Mouse (Mus musculus): ENCODE results near the gene Pcgf5.
A peak's percentile ranks its signal among the peaks of the same experiment; 100 is the strongest.

The Pcgf5 gene

DNA sequence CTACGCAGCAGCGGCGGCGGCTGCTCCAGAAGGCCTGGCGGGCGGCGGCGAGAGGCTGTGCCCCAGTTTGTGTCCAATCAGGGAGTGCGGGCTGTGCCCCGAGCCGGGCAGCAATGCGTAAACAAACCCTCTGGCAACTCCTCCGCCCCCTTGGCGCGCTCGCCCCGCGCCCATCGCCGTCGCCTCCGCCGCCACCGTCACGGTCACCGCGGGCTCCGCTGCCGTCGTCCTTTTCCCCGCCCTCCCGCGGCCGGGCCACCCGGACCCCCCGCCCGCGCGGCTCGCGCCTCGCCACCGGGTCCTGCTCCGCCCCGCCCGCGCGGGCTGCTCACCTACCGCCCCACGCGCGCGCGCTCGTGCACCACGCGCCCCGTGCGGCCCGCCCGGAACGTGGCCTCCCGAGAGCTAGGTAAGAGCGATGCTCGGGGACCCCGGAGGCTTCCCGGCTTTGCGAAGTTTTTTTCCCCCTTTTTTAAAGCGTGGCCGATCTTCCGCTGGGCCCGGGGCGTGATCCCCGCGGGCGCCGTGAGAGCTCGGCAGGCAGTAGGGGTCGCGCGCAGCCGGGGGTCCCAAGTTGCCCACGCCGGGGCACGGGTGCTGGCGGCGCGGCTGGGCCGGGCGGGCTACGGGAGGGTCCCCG is at the start of gene Pcgf5:
TSS of gene Pcgf5 (plus strand) at position 149 of the 640 bp plus-strand sequence.
- DNase-seq (ENCODE audit: low read depth, low spot score) = no peak

DNA sequence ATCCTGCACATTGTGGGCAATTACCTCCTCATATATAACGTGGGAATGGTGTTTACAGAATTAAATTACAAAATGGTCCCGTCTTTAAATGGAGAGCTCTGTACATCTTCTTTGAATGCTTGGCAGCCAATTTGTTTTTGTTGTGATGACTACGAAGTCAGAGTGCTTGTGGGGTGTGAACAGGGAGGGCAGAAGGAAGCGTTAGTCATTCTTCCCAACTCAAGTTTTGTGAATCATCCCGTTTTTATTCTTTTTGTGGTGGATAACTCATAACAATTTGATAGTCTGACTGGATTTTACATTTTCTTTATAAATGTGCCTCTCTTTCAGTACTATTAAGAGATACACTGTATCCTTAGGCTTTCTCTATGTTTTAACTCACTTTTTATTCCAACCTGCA is 42.6 kb upstream of the Pcgf5 start:
- DNase-seq (ENCODE audit: low read depth, low spot score) = no peak

DNA sequence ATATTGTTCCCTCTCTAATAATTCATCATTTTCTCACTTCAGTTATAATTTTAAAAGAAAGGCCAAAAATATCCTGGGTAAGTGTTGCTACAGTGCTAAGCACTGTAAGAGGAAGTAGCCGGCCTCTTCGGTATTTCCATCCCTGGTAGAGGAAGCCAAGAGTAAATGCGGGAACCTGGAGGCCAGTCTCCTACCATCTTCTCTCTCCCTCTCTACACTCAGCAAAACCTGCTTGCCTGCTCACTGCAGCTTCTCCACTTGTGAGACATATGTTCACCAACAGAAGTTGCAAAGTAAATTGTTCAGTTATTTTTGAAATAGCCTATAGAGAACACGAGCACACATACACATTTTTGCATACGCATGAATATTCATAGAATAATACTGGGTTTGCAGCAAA is 34.1 kb upstream of the Pcgf5 start:
- DNase-seq (ENCODE audit: low read depth, low spot score) = no peak

DNA sequence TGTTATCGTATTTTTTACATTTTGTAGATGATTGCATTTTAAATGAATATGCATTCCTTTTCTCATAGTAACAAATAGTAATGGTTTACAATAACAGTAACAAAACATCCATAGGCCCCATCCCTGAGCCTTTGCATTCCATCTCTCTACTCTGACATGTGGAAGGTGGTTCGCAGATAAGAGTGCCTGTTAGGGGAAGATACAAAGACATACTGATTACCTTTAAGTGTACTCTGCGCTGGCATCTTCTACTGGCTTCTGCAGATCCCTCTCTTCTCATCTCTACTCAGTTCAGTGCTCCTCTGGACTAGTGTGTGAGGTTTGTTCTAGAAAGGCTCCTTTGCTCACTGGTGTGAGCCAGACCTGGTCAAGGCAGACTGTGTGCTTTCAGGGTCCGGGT is 28.4 kb upstream of the Pcgf5 start:
- peak; percentile 9 for DNase-seq (ENCODE audit: low read depth, low spot score)

DNA sequence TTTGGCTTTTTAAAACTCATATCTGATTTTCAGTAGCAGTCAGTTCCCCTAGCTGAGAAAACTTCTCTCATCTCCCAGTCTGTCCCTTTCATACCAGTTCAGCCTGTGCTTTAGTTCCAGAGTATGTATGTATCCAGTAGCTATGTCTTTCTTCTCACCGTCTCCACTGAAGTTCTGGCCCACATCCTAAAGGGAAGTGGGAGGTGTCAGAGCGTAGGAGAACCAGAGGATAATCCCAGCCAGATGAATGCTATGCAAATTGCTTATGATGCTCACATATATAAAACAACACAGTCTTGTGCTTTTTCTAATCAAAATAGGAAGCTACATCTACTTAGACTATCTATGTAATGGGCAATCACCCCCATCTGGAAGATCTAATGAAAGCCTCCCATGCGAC is 27.0 kb upstream of the Pcgf5 start:
- no peak for DNase-seq (ENCODE audit: low read depth, low spot score)

DNA sequence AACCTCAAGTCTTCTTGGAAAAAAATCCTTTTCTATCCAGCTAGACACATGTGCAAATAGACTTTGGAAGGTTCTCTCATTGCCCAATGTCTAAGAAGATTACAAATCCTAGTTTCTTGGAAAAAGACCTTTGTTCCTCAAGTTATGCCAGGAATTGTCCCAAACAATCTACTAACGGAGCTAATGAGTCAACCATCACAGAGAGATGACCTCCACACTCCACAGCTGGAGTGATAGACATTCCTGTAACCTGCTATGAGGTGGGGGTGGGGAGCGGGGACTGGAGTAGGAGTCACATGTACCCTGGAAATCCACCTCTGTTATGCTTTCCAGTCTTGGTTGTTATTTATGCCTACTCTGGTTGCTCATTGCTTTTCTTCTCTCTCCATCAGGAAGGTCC is 24.8 kb upstream of the Pcgf5 start:
- no peak for DNase-seq (ENCODE audit: low read depth, low spot score)

DNA sequence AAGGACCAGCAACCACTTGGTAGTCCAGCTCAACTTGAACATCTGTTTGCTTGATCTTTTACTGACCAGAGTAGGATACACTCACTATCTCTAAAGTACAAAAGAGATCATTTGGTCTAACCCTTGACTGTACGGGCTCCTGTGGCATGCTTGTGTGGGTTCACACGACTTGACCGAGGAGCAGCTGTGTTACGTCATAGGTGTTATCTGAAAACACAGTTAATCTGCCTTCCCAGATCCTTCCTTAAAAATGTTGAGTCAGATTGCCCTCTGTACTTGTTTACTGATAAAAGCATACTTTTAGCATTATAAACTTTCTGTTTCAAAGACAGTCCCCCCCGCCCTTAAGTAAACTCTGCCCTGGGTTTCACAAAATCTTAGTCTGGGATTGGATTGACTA is 19.4 kb upstream of the Pcgf5 start:
- DNase-seq (ENCODE audit: low read depth, low spot score) = no peak

DNA sequence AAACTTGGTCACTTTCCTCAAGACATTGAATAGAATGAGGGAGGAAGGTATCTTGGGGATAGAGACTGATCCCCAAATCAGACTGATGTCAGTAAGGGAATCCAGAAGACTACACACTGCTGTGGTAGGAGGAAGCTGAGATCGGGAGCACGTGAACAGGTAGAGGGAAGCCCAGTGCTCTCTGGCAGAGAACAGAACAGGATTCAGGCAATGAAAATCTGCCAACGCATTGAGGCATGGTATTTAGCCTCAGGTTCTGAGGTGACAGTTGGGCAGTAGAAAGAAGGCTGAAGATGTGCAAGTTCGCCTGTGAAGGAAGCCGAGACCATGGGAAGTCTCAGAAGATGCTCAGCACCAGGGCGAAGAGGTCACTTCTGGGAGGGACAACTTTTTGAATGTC is 733 bp upstream of the Pcgf5 start:
- DNase-seq (ENCODE audit: low read depth, low spot score) = no peak

DNA sequence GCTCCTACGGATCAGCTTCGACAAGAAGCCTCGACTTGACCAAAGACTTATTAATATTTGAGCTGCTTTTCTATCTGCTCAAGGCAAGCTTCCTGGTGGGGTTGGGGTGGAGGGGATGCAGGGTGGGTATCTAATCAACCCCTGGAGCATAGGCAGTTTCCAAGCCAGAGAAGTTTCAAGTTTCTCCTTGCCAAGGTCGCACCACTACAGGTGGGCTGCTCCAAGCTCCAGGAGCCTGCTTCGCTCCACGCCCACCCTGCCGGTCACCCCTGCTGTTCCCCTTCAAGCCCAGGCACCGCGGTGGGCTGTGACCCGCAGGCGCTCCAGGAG is 313 bp upstream of the Pcgf5 start:
- no peak for DNase-seq (ENCODE audit: low read depth, low spot score)

DNA sequence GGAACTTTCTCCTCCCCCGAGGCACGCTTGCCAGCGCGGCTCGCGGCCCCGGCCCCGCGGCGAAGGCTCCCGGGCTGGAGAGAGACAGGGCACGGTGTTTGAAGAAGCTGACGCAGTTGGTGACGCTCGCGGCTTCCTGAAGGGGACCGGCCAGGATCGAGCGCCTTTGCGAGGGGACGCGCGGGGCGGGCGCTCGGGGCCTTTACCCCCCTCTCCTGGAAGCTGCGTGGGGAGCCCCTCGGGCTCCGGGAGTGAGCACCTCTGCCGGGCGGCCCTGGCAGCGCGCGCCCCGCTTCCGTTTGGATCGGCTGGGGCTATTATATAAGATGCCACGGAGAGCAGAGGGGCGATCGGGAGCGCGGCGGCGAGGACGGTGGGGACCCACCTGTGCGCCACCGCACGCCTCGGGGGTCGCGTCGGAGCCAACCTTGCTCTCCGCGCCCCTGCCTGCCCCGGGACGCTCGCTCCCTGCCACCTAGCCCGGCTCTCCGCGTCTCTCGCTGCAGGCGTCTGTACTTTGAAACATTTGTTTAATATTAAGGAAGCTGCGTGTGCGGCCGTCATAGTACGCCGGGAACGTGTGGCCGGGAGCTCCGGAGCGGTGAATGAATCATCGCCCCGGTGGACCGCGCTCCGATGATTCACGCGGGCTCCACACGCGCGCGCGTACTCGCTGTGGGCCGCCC is 835 bp downstream of the Pcgf5 start:
- DNase-seq (ENCODE audit: low read depth, low spot score) = no peak

DNA sequence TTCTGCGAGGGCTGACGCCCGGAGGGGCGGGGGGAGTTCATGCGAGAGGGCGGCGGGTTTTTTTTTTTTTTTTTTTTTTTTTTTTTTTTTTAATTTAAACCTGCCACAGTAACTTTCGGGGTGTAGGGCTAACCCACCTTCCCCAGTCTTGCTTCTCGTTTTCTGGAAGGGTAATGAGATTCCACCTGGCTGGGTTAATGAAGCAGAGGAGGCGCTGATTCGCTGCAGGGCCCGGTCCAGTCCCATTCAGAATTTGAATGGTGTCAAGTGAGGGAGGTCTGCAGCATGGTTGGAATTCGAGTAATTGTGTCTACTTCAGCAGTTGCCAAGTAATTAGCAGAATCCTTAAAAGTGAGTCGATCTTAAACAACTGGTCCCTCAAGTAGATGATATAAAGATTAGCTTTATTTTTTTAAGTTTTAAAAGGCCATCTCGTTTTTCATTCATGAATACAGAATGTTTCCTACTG is 1.4 kb downstream of the Pcgf5 start:
- DNase-seq (ENCODE audit: low read depth, low spot score) = no peak

DNA sequence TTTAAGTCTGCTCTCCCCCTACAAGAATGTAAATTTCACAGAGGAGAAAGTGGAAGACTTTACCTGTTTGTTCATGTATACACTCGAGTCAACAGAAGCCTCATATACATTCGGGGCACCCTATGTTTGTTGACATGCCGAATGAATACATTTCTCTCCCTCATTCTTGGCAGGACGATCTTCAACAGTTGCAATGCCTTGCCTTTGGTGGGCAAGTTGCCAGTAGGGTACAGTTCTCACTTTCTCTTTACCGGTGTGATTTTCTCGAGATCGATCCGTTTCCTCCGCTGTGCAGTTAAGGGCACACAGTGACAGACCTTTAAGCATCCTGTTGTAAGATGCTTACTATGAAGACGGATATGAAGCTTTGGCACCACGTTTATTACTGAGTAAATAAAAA is 2.1 kb downstream of the Pcgf5 start:
- no peak for DNase-seq (ENCODE audit: low read depth, low spot score)

DNA sequence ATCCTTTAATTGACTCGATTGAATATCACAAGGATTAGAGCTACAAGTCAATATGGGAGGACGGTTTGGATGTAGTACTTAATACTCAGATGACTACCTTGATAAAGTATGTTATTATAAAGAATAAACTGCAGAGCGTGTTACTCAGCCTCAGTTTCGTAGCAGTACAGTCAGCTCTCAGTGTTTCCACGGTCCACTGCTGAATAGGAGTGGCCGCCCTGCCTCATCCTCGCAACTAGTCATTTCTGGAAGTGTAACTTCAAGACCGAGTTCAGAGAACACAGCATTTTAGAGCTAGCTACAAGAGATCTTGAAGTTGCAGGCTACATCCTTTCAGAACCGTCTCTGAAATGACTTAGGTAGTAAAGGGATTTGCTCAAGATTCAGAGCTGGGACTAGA is 2.8 kb downstream of the Pcgf5 start:
- DNase-seq (ENCODE audit: low read depth, low spot score) = no peak

DNA sequence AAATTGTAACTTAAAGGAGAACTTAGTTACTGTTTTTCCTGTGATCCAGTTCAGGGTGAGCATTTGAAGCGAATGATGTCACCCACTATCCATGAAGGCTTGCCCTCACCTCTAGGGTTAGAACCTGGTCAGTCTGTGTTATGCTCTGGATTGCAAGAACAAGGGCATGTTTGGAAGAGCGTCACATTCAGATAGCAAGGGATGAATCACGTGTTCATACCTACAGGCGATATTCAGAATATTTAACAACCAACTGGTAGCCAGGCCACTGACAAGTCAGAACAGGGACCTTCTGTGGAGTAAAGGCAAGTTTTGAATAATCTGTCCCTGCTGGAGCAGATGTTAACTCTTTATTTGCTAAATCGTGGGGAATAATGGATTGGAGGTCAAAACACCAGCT is 14.4 kb downstream of the Pcgf5 start:
- DNase-seq (ENCODE audit: low read depth, low spot score) = no peak

DNA sequence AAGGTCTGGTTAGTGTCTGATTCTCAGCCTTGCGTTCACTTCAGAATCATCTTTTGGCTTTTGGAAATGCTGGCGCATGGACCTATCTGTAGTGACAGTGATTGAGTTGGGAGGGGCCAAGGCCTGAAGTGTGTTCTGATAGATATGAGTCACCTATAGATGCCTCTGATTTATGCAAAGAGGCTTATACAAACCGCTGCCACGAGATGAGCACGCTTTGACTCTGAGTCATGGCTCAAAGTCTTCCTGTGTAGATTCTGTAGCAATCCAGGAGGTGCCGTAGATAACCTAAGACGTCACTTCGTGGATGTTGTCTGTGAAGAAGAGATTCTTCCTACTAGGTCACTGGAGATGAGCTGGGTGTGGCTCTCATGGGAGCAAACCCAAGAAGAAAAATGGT is 16.6 kb downstream of the Pcgf5 start:
- no peak for DNase-seq (ENCODE audit: low read depth, low spot score)

DNA sequence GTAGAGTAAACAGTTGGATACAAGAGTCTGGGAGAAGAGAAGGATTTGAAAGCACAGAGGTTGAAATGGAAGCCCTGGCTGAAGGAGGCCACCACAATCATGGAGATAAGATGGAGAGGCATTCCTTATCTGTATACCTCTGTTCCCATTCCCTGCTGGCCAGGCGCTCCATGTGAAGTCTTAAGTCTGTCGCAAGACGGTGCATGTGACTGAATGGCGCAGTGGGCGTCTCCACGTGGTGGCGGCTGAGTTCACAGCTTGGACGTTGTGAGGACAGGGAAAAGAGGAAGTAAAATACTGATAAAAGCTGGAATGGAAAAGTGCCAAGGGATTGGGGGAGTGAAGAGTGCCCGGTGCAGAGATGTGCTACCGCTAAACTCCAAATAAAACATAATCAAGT is 23.4 kb downstream of the Pcgf5 start:
- no peak for DNase-seq (ENCODE audit: low read depth, low spot score)

DNA sequence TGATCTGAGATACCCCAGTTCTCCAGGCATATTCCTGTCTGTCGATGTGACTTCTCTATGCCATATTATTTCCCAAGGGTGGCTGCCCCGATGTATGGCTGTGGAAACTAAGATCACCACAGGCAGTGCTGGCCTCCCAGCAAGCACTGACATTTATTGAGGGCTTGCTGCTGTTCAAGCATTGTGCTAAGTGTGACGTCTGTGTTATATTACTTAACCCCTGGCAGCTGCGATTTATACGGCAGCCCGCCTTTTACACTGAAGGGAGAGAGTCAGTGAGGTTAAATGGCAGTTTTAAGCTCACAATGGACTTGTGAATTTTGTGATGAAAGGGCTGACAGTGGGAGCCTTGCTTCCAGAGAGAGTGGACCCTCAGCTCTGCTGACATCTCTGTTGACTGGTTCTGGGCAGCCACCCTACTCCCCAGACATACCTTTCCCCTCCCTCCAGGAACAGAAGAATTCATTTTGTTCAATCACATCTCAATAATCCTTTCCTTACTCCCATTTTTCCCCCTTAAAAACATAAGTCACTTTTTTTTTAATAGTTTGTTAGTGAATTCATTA is 25.0 kb downstream of the Pcgf5 start:
- DNase-seq (ENCODE audit: low read depth, low spot score) = no peak

DNA sequence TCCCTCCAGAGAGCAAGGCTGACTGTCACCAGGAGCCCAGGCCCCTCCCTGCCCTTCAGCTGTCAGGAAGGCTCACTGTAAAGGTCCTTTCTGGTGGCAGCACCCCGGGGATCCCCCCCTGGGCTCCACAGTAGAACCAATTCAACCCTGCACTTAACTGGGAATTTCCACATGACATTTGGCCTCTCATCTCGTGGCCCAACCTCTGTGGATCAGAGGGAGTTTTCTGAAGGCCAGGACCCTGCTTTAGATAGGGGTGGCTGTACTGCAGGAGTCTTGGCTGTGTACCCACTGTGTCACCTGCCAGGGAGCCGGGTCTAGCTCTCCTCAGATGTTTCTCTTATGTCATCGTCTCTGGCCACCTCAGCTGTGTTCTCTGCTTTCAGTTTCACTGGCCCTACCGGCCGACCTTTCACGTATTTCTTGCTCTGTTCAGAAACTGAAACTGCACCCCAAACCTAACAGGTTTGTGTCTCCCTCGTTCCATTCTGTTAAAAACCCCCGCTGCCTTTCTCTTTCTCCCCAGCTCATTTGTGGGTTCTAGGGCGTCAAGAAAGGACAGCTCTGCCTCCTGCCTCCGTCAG is 27.2 kb downstream of the Pcgf5 start:
- DNase-seq (ENCODE audit: low read depth, low spot score) = no peak

DNA sequence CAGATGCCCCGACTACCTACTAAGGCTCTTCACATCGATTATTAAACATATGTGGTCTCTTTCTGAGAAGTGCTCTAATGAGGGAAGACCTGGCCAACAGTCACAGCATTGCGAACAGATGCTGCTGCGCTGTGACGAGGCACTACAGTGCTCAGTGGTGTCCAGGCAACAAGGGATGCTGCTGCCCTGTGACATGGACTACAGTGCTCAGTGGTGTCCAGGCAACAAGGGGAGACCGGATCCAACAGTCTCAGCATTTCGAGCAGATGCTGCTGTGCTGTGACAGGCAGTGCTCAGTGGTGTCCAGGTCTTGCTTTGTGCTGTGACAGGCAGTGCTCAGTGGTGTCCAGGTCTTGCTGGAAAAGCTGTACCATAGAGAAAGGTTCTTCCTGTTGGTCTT is 29.6 kb downstream of the Pcgf5 start:
- DNase-seq (ENCODE audit: low read depth, low spot score) = no peak

DNA sequence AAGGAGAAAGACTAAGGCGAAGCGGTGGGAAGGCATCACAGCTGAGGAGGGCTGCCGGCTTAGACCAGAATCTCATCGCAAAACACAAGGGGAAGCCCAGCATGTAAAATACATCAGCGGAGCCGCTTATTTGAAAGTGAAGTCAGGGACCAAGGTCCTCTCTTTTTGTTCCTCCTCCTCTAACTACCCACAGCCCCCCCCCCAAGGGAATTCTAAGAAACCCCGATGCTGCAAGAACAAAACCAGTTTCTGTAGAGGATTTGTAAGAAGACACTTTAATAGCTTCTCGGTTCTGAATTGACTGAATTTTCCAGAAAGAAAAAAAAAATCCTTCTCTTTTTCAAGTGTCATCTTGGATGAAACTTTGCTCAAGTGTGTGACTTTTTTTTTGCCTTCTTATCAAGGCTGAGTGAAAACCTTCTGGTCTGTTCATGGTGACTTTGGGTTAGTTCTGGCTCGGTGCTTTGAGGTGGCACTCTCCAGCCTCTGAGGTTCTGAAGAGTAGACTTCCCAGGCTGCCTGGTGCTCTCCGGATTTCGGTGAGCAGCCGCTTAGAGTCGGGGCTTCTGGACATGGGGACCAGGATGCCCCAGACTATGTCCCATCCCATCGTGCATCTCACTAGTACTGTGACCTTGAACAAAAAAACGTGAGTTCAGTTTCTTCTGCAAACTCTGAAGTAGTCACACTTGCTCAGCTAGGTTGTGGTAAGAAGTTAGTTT is 30.6 kb downstream of the Pcgf5 start:
- no peak for DNase-seq (ENCODE audit: low read depth, low spot score)

DNA sequence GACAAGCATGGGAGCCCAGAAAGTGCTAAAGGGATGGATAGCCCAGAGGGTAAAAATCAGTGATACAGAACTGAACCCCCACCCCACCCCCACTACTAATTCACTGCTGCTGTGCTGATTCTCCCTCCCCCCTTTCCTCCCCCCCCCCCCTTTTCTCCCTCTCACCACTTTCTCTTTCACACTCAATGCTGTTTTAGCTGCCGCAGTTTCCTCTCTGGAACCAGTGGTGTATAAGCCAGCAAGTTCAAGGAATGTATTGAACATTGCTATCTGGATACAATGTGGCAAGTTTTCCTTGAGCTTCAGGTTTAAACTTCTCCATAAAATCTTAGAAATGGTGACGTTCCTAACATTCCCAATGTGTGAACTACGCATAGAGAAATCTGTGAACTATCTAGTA is 34.8 kb downstream of the Pcgf5 start:
- DNase-seq (ENCODE audit: low read depth, low spot score) = no peak

DNA sequence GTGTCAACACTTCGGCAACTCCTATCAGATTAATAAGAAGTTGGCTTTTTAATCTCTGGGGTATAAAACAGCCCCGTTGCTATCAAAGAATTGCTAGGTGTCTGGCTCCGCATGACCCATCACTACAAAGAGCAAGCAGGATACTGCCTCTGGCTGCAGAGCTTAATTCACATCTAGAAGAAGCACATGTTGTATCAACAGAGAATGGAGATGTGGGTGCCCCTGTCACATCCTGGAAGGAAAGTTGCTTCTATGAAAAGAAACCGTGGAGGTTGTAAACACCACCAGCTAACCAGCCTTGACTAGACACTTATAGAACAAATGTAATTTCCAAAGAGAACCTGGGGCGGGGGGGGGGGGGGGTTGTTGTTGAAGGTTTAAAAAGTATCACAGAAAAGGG is 35.9 kb downstream of the Pcgf5 start:
- no peak for DNase-seq (ENCODE audit: low read depth, low spot score)
